Mouse (Mus musculus) myocyte (in vitro differentiated cells): ENCODE data around the gene Mylk4. TPM values are rescaled to one million over a fixed set of nuclear protein-coding genes. Genes with fewer than 3 reads are reported as not detected.

ENCODE experiments used
- H3K27me3 ChIP-seq: one replicate; pipeline ENCODE4 v1.6.1; 2011; ENCODE audit not compliant: control insufficient read depth, insufficient read depth, insufficient read length
- H3K36me3 ChIP-seq: one replicate; pipeline ENCODE4 v1.6.1; 2011; ENCODE audit not compliant: control insufficient read depth, insufficient read depth
- H3K4me2 ChIP-seq: one replicate; pipeline ENCODE4 v1.6.1; 2011; ENCODE audit warnings: low read depth, control low read depth
- H3K4me3 ChIP-seq: one replicate; pipeline ENCODE4 v1.5.1; 2011; ENCODE audit warnings: mild to moderate bottlenecking, control low read depth, moderate library complexity
- H3K79me2 ChIP-seq: one replicate; pipeline ENCODE4 v1.6.1; 2011; ENCODE audit not compliant: control insufficient read depth, insufficient read depth
- H3ac ChIP-seq: one replicate; pipeline ENCODE4 v1.6.1; 2011; ENCODE audit not compliant: control insufficient read depth, insufficient read length
- CEBPB ChIP-seq: IDR thresholded peaks from 2 replicates; pipeline ENCODE4 v1.6.1; 2011; ENCODE audit warnings: mild to moderate bottlenecking, moderate library complexity; ENCODE audit not compliant: poor library complexity, insufficient read depth, severe bottlenecking
- E2F4 ChIP-seq: IDR thresholded peaks from one replicate; pipeline ENCODE4 v1.6.1; 2011; ENCODE audit warnings: mild to moderate bottlenecking, control low read depth, moderate library complexity; ENCODE audit not compliant: insufficient read depth
- MAX ChIP-seq: IDR thresholded peaks from one replicate; pipeline ENCODE4 v1.6.1; 2011; ENCODE audit warnings: low read depth, mild to moderate bottlenecking, control low read depth
- MYOD1 ChIP-seq, 3 experiments: IDR thresholded peaks; one replicate each; pipeline ENCODE4 v1.6.1; 2011; ENCODE audit warnings: control low read depth in 2 of 3, low read depth in 2 of 3, mild to moderate bottlenecking in 2 of 3, moderate library complexity in 1 of 3; ENCODE audit not compliant: insufficient read length in 2 of 3, control insufficient read depth in 1 of 3
- MYOG ChIP-seq, 3 experiments: IDR thresholded peaks; one replicate each; pipeline ENCODE4 v1.6.1; 2011; ENCODE audit warnings: control low read depth in 2 of 3, low read depth in 2 of 3, mild to moderate bottlenecking in 2 of 3; ENCODE audit not compliant: insufficient read length in 2 of 3, control insufficient read depth in 1 of 3, insufficient read depth in 1 of 3
- POLR2A ChIP-seq: IDR thresholded peaks from one replicate; pipeline ENCODE4 v1.6.1; 2011; ENCODE audit warnings: low read depth, mild to moderate bottlenecking, control low read depth, moderate library complexity; ENCODE audit not compliant: insufficient read length
- POLR2AphosphoS2 ChIP-seq: IDR thresholded peaks from one replicate; pipeline ENCODE4 v1.6.1; 2011; ENCODE audit warnings: low read depth, control low read depth; ENCODE audit not compliant: insufficient read length
- REST ChIP-seq: IDR thresholded peaks from one replicate; pipeline ENCODE4 v1.6.1; 2011; ENCODE audit warnings: mild to moderate bottlenecking, control low read depth, moderate library complexity; ENCODE audit not compliant: insufficient read depth, insufficient read length
- SRF ChIP-seq: IDR thresholded peaks from one replicate; pipeline ENCODE4 v1.6.1; 2011; ENCODE audit warnings: low read depth; ENCODE audit not compliant: control insufficient read depth, insufficient read length
- TCF12 ChIP-seq: IDR thresholded peaks from one replicate; pipeline ENCODE4 v1.6.1; 2011; ENCODE audit warnings: mild to moderate bottlenecking, control low read depth; ENCODE audit not compliant: poor library complexity, insufficient read depth, severe bottlenecking
- TCF3 ChIP-seq: IDR thresholded peaks from one replicate; pipeline ENCODE4 v1.6.1; 2011; ENCODE audit warnings: low read depth, control low read depth; ENCODE audit not compliant: insufficient read length
- USF1 ChIP-seq: IDR thresholded peaks from one replicate; pipeline ENCODE4 v1.6.1; 2011; ENCODE audit warnings: low read depth, mild to moderate bottlenecking, control low read depth, moderate library complexity
- polyA plus RNA-seq: library from polyadenylated mRNA; unstranded; fragments of >200 nt; fragmentation: generic; extraction: Trizol; gene quantifications from one replicate; pipeline ENCODE4 v1.2.1, GENCODE M21; 2012; ENCODE audit warnings: missing spikeins

Gene Mylk4
- polyA plus RNA-seq, 1 experiment, result 31.1 TPM

DNA sequence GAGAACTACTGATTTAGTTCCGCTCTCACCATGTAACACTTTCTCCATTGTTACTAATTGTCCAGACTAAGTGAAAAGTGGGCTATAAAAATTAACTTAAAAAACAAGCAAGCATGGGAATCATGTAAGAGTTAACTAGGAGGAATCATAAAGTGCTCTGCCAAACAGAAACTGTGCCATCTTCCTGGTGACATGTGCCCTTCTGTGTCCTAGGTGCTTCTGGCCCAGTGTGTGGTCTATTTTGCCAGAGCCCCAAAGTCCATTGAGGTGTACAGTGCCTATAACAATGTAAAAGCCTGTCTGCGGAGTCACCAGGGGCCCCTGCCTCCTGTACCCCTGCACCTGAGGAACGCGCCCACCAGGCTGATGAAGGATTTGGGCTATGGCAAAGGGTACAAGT lies 37.9 kb upstream of the Mylk4 start:
- Histone ChIP-seq H3K79me2 (no peaks in the 10 kb centered on the region), H3K36me3 (peaks cover 21% of the 10 kb centered on the region), H3ac (no peak overlapping the region), H3K4me3 (no peak overlapping the region), H3K27me3 (no peaks in the 10 kb centered on the region), H3K4me2 (no peak overlapping the region)
- TF ChIP-seq SRF, result no peak
- TF ChIP-seq TCF3, result no peak
- TF ChIP-seq REST, result no peak

DNA sequence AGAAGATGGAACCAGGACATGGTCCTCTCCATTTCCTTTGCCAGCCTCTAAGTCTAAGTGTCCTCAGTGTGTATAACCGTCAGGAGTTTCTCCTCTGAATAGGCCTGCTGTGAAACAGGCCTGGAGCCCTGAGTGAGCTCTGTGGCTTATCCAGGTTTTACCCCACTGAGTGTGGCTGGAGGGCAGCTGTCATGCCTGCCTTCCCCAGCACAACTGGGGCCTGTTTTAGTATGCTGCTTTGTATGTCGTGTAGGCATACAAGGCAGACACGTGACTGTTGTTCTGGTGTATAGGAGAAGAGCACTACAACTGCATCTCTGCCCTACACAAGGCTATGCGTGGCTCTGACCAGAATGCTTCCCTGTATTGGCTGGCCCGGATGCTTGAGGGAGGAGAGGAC lies 36.2 kb upstream of the Mylk4 start:
- H3K27me3 ChIP-seq, result no peaks in the 10 kb centered on the region
- H3K4me2 ChIP-seq, result peak overlapping the region; percentile 41
- no peak overlapping the region for H3K4me3 ChIP-seq
- no peaks in the 10 kb centered on the region for H3K79me2 ChIP-seq
- no peak overlapping the region for H3ac ChIP-seq
- H3K36me3 ChIP-seq, result peaks cover 31% of the 10 kb centered on the region
- peak; percentile 8 to 88 (median 77) for TF ChIP-seq MYOD1 (IDR thresholded peaks at IDR 0.05; ENCODE audit: control insufficient read depth in 1 of 3, insufficient read length in 2 of 3, low read depth in 2 of 3)
- no peak for TF ChIP-seq TCF12
- peak; percentile 65 to 87 (median 67) for TF ChIP-seq MYOG (IDR thresholded peaks at IDR 0.05; ENCODE audit: control insufficient read depth in 1 of 3, insufficient read depth in 1 of 3, insufficient read length in 2 of 3, low read depth in 2 of 3)

- Histone ChIP-seq H3K79me2 (no peaks in the 10 kb centered on the region), H3K27me3 (no peaks in the 10 kb centered on the region), H3K4me2 (peak overlapping the region; percentile 41), H3K4me3 (no peak overlapping the region), H3K36me3 (peaks cover 31% of the 10 kb centered on the region), H3ac (no peak overlapping the region)
- no peak for TF ChIP-seq SRF
- TF ChIP-seq MYOG (IDR thresholded peaks at IDR 0.05; ENCODE audit: control insufficient read depth in 1 of 3, insufficient read depth in 1 of 3, insufficient read length in 2 of 3, low read depth in 2 of 3), result peak in 2 of 3 experiments; percentile 58 to 89
- TF ChIP-seq CEBPB, result no peak
- peak; percentile 67 for TF ChIP-seq TCF12
- peak; percentile 89 to 97 (median 90) for TF ChIP-seq MYOD1 (IDR thresholded peaks at IDR 0.05; ENCODE audit: control insufficient read depth in 1 of 3, insufficient read length in 2 of 3, low read depth in 2 of 3)
- TF ChIP-seq USF1, result no peak
- no peak for TF ChIP-seq POLR2AphosphoS2
- TF ChIP-seq REST, result no peak
- no peak for TF ChIP-seq E2F4
- TF ChIP-seq TCF3, result peak; percentile 14
- TF ChIP-seq MAX, result no peak
- TF ChIP-seq POLR2A, result no peak
These were observed 35.5 kb upstream of the Mylk4 start for GRCm38 (mm10) chr13:32819241-32819640.

DNA sequence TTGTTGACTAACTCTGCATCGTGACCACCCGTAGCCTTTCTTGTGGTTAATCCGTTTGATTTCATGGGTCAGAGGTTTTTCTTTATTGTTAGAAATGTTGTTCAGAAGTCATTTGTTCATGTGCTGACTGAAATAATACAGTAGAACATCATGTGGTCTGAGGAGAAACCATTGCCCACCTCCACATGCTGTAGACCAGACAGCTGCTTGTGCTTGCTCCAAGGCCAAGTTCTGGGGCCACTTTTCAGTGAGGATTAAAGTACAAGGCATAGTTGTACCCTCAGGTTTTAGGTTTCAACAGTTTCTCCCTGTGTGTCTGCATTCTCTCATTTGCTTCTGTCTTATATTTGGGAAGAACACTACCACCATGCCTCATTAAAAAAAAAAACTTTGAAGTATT lies 23.9 kb upstream of the Mylk4 start:
- TF ChIP-seq TCF3 (no peak), E2F4 (no peak), SRF (no peak), TCF12 (peak; percentile 45), MYOD1 (IDR thresholded peaks at IDR 0.05; ENCODE audit: control insufficient read depth in 1 of 3, insufficient read length in 2 of 3, low read depth in 2 of 3) (peak in 2 of 3 experiments; percentile 73 to 84), MYOG (IDR thresholded peaks at IDR 0.05; ENCODE audit: control insufficient read depth in 1 of 3, insufficient read depth in 1 of 3, insufficient read length in 2 of 3, low read depth in 2 of 3) (peak in 2 of 3 experiments; percentile 65 to 77), USF1 (no peak)
- H3K36me3 ChIP-seq, result peaks cover 31% of the 10 kb centered on the region
- H3ac ChIP-seq, result no peak overlapping the region

GRCm38 (mm10) chr13:32806820-32807219 lies 23.1 kb upstream of the Mylk4 start:
- Histone ChIP-seq H3K4me3 (peak overlapping the region; percentile 7), H3K79me2 (peaks cover 60% of the 10 kb centered on the region), H3K36me3 (peaks cover 31% of the 10 kb centered on the region), H3ac (no peak overlapping the region), H3K4me2 (peak overlapping the region; percentile 99), H3K27me3 (no peaks in the 10 kb centered on the region)
- TF ChIP-seq SRF (no peak), REST (no peak), TCF12 (no peak), E2F4 (no peak), USF1 (no peak), MYOG (IDR thresholded peaks at IDR 0.05; ENCODE audit: control insufficient read depth in 1 of 3, insufficient read depth in 1 of 3, insufficient read length in 2 of 3, low read depth in 2 of 3) (peak in 1 of 3 experiments; percentile 49), POLR2A (peak; percentile 49), CEBPB (no peak), MAX (no peak), TCF3 (no peak), POLR2AphosphoS2 (peak; percentile 67), MYOD1 (IDR thresholded peaks at IDR 0.05; ENCODE audit: control insufficient read depth in 1 of 3, insufficient read length in 2 of 3, low read depth in 2 of 3) (peak in 1 of 3 experiments; percentile 35)

More for the DNA sequence above, 23.9 kb upstream of the Mylk4 start:
- no peak overlapping the region for H3K4me3 ChIP-seq
- H3K27me3 ChIP-seq, result no peaks in the 10 kb centered on the region
- H3K4me2 ChIP-seq, result peak overlapping the region; percentile 42
- peaks cover 61% of the 10 kb centered on the region for H3K79me2 ChIP-seq
